Mouse (Mus musculus): ENCODE results near the gene Htra1.

The Htra1 gene

GRCm38 (mm10) chr7:130938005-130938404 is 2.1 kb downstream of the Htra1 start:
- Histone ChIP-seq H3K9me3 (ENCODE audit: low read length) (no peaks in the 10 kb centered on the region), H3K4me1 (replicated peaks; ENCODE audit: low read depth, low read length) (peaks cover 46% of the 10 kb centered on the region), H3K4me3 (replicated peaks; ENCODE audit: low read length) (no peak overlapping the region), H3K36me3 (ENCODE audit: insufficient read depth, low read length) (no peaks in the 10 kb centered on the region), H3K27me3 (ENCODE audit: insufficient read depth, low read length) (peaks cover 73% of the 10 kb centered on the region)
- no peak for TF ChIP-seq CTCF (conservative IDR thresholded peaks at IDR 0.05; ENCODE audit: low read length)

- TF ChIP-seq POU5F1 (IDR thresholded peaks at IDR 0.05; ENCODE audit: borderline replicate concordance, low read length) (no peak), NANOG (IDR thresholded peaks at IDR 0.05; ENCODE audit: borderline replicate concordance, low read length) (no peak), CTCF (conservative IDR thresholded peaks at IDR 0.05; ENCODE audit: low read length) (no peak)
- Histone ChIP-seq H3K4me1 (replicated peaks; ENCODE audit: low read depth, low read length) (peaks cover 53% of the 10 kb centered on the region), H3K27me3 (ENCODE audit: insufficient read depth, low read length) (peaks cover 64% of the 10 kb centered on the region), H3K36me3 (ENCODE audit: insufficient read depth, low read length) (no peaks in the 10 kb centered on the region), H3K9me3 (ENCODE audit: low read length) (no peaks in the 10 kb centered on the region), H3K4me3 (replicated peaks; ENCODE audit: low read length) (no peak overlapping the region)
Measured at GRCm38 (mm10) chr7:130938896-130939295, 3.0 kb downstream of the Htra1 start.

GRCm38 (mm10) chr7:130940733-130941132 is 4.8 kb downstream of the Htra1 start:
- TF ChIP-seq CTCF (conservative IDR thresholded peaks at IDR 0.05; ENCODE audit: low read length) (no peak), NANOG (IDR thresholded peaks at IDR 0.05; ENCODE audit: borderline replicate concordance, low read length) (no peak), POU5F1 (IDR thresholded peaks at IDR 0.05; ENCODE audit: borderline replicate concordance, low read length) (no peak)
- Histone ChIP-seq H3K4me3 (replicated peaks; ENCODE audit: low read length) (no peak overlapping the region), H3K9me3 (ENCODE audit: low read length) (no peaks in the 10 kb centered on the region), H3K36me3 (ENCODE audit: insufficient read depth, low read length) (no peaks in the 10 kb centered on the region), H3K27me3 (ENCODE audit: insufficient read depth, low read length) (peaks cover 46% of the 10 kb centered on the region), H3K4me1 (replicated peaks; ENCODE audit: low read depth, low read length) (peaks cover 62% of the 10 kb centered on the region)

GRCm38 (mm10) chr7:130943280-130943895 is 7.5 kb downstream of the Htra1 start:
- TF ChIP-seq CTCF (conservative IDR thresholded peaks at IDR 0.05; ENCODE audit: low read length) (no peak), POU5F1 (IDR thresholded peaks at IDR 0.05; ENCODE audit: borderline replicate concordance, low read length) (no peak), NANOG (IDR thresholded peaks at IDR 0.05; ENCODE audit: borderline replicate concordance, low read length) (no peak)
- peaks cover 20% of the 10 kb centered on the region for H3K27me3 ChIP-seq (ENCODE audit: insufficient read depth, low read length)
- peaks cover 69% of the 10 kb centered on the region for H3K4me1 ChIP-seq (replicated peaks; ENCODE audit: low read depth, low read length)
- no peaks in the 10 kb centered on the region for H3K36me3 ChIP-seq (ENCODE audit: insufficient read depth, low read length)
- no peak overlapping the region for H3K4me3 ChIP-seq (replicated peaks; ENCODE audit: low read length)
- H3K9me3 ChIP-seq (ENCODE audit: low read length): no peaks in the 10 kb centered on the region

- Histone ChIP-seq H3K9me3 (ENCODE audit: low read length) (no peaks in the 10 kb centered on the region), H3K36me3 (ENCODE audit: insufficient read depth, low read length) (no peaks in the 10 kb centered on the region), H3K4me1 (replicated peaks; ENCODE audit: low read depth, low read length) (peaks cover 77% of the 10 kb centered on the region), H3K27me3 (ENCODE audit: insufficient read depth, low read length) (peaks cover 7% of the 10 kb centered on the region; the same call in 1 of the 2 replicates), H3K4me3 (replicated peaks; ENCODE audit: low read length) (peak overlapping the region; percentile 21; the same call in 1 of the 2 replicates)
- no peak for TF ChIP-seq CTCF (conservative IDR thresholded peaks at IDR 0.05; ENCODE audit: low read length)
- no peak for TF ChIP-seq NANOG (IDR thresholded peaks at IDR 0.05; ENCODE audit: borderline replicate concordance, low read length)
- TF ChIP-seq POU5F1 (IDR thresholded peaks at IDR 0.05; ENCODE audit: borderline replicate concordance, low read length): no peak
Measured at GRCm38 (mm10) chr7:130944766-130945475, 9.0 kb downstream of the Htra1 start.

GRCm38 (mm10) chr7:130945730-130946129 is 9.8 kb downstream of the Htra1 start:
- Histone ChIP-seq H3K4me1 (replicated peaks; ENCODE audit: low read depth, low read length) (peaks cover 82% of the 10 kb centered on the region), H3K27me3 (ENCODE audit: insufficient read depth, low read length) (peaks cover 6% of the 10 kb centered on the region; the same call in 1 of the 2 replicates), H3K36me3 (ENCODE audit: insufficient read depth, low read length) (no peaks in the 10 kb centered on the region), H3K4me3 (replicated peaks; ENCODE audit: low read length) (no peak overlapping the region), H3K9me3 (ENCODE audit: low read length) (no peaks in the 10 kb centered on the region)
- TF ChIP-seq POU5F1 (IDR thresholded peaks at IDR 0.05; ENCODE audit: borderline replicate concordance, low read length): no peak
- TF ChIP-seq NANOG (IDR thresholded peaks at IDR 0.05; ENCODE audit: borderline replicate concordance, low read length): peak; percentile 59; the same call in 1 of the 2 replicates
- TF ChIP-seq CTCF (conservative IDR thresholded peaks at IDR 0.05; ENCODE audit: low read length): no peak

- no peak overlapping the region for H3K4me3 ChIP-seq (replicated peaks; ENCODE audit: low read length)
- H3K27me3 ChIP-seq (ENCODE audit: insufficient read depth, low read length): no peaks in the 10 kb centered on the region
- H3K9me3 ChIP-seq (ENCODE audit: low read length): no peaks in the 10 kb centered on the region
- peaks cover 82% of the 10 kb centered on the region for H3K4me1 ChIP-seq (replicated peaks; ENCODE audit: low read depth, low read length)
- H3K36me3 ChIP-seq (ENCODE audit: insufficient read depth, low read length): no peaks in the 10 kb centered on the region
- no peak for TF ChIP-seq NANOG (IDR thresholded peaks at IDR 0.05; ENCODE audit: borderline replicate concordance, low read length)
Measured at GRCm38 (mm10) chr7:130946303-130946702, 10.4 kb downstream of the Htra1 start.

GRCm38 (mm10) chr7:130948563-130949208 is 12.8 kb downstream of the Htra1 start:
- Histone ChIP-seq H3K9me3 (ENCODE audit: low read length) (no peaks in the 10 kb centered on the region), H3K27me3 (ENCODE audit: insufficient read depth, low read length) (no peaks in the 10 kb centered on the region; the same call in 1 of the 2 replicates), H3K4me3 (replicated peaks; ENCODE audit: low read length) (peak overlapping the region; percentile 73), H3K4me1 (replicated peaks; ENCODE audit: low read depth, low read length) (peaks cover 97% of the 10 kb centered on the region), H3K36me3 (ENCODE audit: insufficient read depth, low read length) (no peaks in the 10 kb centered on the region)
- TF ChIP-seq POU5F1 (IDR thresholded peaks at IDR 0.05; ENCODE audit: borderline replicate concordance, low read length): no peak
- no peak for TF ChIP-seq NANOG (IDR thresholded peaks at IDR 0.05; ENCODE audit: borderline replicate concordance, low read length)
- no peak for TF ChIP-seq CTCF (conservative IDR thresholded peaks at IDR 0.05; ENCODE audit: low read length)
